Mouse (Mus musculus) CH12.LX (cell line): ENCODE measurements around the gene Zfyve27.

Source experiments
- CHD1 ChIP-seq: IDR thresholded peaks from 2 replicates; pipeline ENCODE4 v1.6.1; 2012; ENCODE audit warnings: low read depth, low read length, improper control_type of control experiment, inconsistent platforms
- CTCF ChIP-seq, 2 experiments: IDR thresholded peaks in 1 of 2; conservative IDR thresholded peaks in 1 of 2; 2 replicates each; pipeline ENCODE4 v1.5.1; 2011 to 2012; ENCODE audit warnings: low read depth in 2 of 2, low read length in 2 of 2, improper control_type of control experiment in 1 of 2, inconsistent platforms in 1 of 2, mild to moderate bottlenecking in 1 of 2, moderate library complexity in 1 of 2
- EP300 ChIP-seq: IDR thresholded peaks from 2 replicates; pipeline ENCODE4 v1.6.1; 2011; ENCODE audit warnings: low read length, improper control_type of control experiment
- POLR2A ChIP-seq: IDR thresholded peaks from 2 replicates; pipeline ENCODE4 v1.6.1; 2011; ENCODE audit warnings: low read depth, mild to moderate bottlenecking, improper control_type of control experiment, low read length
- SMC3 ChIP-seq: IDR thresholded peaks from 2 replicates; pipeline ENCODE4 v1.6.1; 2011; ENCODE audit warnings: low read depth, low read length, improper control_type of control experiment
- TBP ChIP-seq: conservative IDR thresholded peaks from 2 replicates; pipeline ENCODE4 v1.6.1; 2011; ENCODE audit warnings: low read depth, low read length, improper control_type of control experiment

GRCm38 (mm10) chr19:42238341-42238715 lies 74.6 kb downstream of the Zfyve27 start:
- no peak for TF ChIP-seq CTCF (conservative IDR thresholded peaks at IDR 0.05 in 1 of 2, IDR thresholded peaks at IDR 0.05 in 1 of 2; ENCODE audit: low read depth in 2 of 2, low read length in 2 of 2)
- TF ChIP-seq POLR2A: no peak
- no peak for TF ChIP-seq EP300
- TF ChIP-seq SMC3: no peak
- no peak for TF ChIP-seq CHD1
- no peak for TF ChIP-seq TBP
